Comparison of ENCODE assay signal across 8 mouse cellular contexts in genomic region chr1:79761917-79762271, GRCm38 (mm10). TPM values are rescaled to one million over a fixed set of nuclear protein-coding genes. Genes with fewer than 3 reads are reported as not detected.
DNase-seq lines count a peak whose midpoint lies in the region; ATAC-seq and TF ChIP-seq lines count a peak whose summit lies in the region.

No protein-coding gene starts in this region.

- H3K4me3 ChIP-seq in kidney, embryonic 14.5 days (ENCODE audit: low read length), result peak overlapping the region; percentile 83
- peak overlapping the region; percentile 84 for H3K4me3 ChIP-seq in cortical plate, adult 2 months (ENCODE audit: insufficient read depth, low read length)
- H3K4me3 ChIP-seq in hindbrain, embryonic 16.5 days (ENCODE audit: low read length), result peak overlapping the region; percentile 79
- H3K4me3 ChIP-seq in midbrain, embryonic 14.5 days (replicated peaks; ENCODE audit: low read depth, low read length), result peak overlapping the region; percentile 85

- DNase-seq in kidney, adult 8-10 months, result no peak
- no peak for DNase-seq in midbrain, embryonic 14.5 days
- DNase-seq in adrenal gland, postnatal 10 days, result no peak
- DNase-seq in B cell, adult 2 months, result no peak
- DNase-seq in right cerebral cortex, postnatal 10 days (ENCODE audit: low spot score in 2 of 2), result no peak

- no peak overlapping the region for H3K27ac ChIP-seq in kidney, embryonic 14.5 days (ENCODE audit: low read depth, low read length)
- H3K27ac ChIP-seq in cortical plate, adult 2 months (ENCODE audit: insufficient read depth, low read length), result no peak overlapping the region
- peak overlapping the region; percentile 42; the same call in 1 of the 2 replicates for H3K27ac ChIP-seq in hindbrain, embryonic 16.5 days (ENCODE audit: low read depth, low read length)
- peak overlapping the region; percentile 32 for H3K27ac ChIP-seq in midbrain, embryonic 14.5 days (replicated peaks; ENCODE audit: low read depth, low read length)

- no peak for TF ChIP-seq CTCF in cortical plate, adult 2 months (IDR thresholded peaks at IDR 0.05; ENCODE audit: extremely low read depth, insufficient read depth, low read length)

- no peak overlapping the region for H3K9ac ChIP-seq in kidney, embryonic 14.5 days (ENCODE audit: low read depth, low read length)
- H3K9ac ChIP-seq in hindbrain, embryonic 16.5 days (ENCODE audit: low read depth, low read length), result peak overlapping the region; percentile 91
- H3K9ac ChIP-seq in midbrain, embryonic 14.5 days (replicated peaks; ENCODE audit: low read length), result peak overlapping the region; percentile 90; the same call in 1 of the 2 replicates

- peaks cover 5% of the 10 kb centered on the region for H3K4me1 ChIP-seq in kidney, embryonic 14.5 days (ENCODE audit: control insufficient read depth, insufficient read depth, low read length)
- peaks cover 3% of the 10 kb centered on the region; the same call in 1 of the 2 replicates for H3K4me1 ChIP-seq in cortical plate, adult 2 months (ENCODE audit: control insufficient read depth, insufficient read depth, low read length)
- H3K4me1 ChIP-seq in hindbrain, embryonic 16.5 days (ENCODE audit: control insufficient read depth, insufficient read depth, low read depth, low read length), result peaks cover 22% of the 10 kb centered on the region
- peaks cover 31% of the 10 kb centered on the region for H3K4me1 ChIP-seq in midbrain, embryonic 14.5 days (ENCODE audit: control insufficient read depth, insufficient read depth, low read length)

- H3K9me3 ChIP-seq in kidney, embryonic 14.5 days (ENCODE audit: control insufficient read depth, low read length), result no peaks in the 10 kb centered on the region
- no peaks in the 10 kb centered on the region for H3K9me3 ChIP-seq in hindbrain, embryonic 16.5 days (ENCODE audit: control insufficient read depth, low read length)
- H3K9me3 ChIP-seq in midbrain, embryonic 14.5 days (ENCODE audit: control insufficient read depth, low read length), result no peaks in the 10 kb centered on the region

- peak overlapping the region; percentile 83 for H3K4me2 ChIP-seq in kidney, embryonic 14.5 days (replicated peaks; ENCODE audit: low read depth, low read length)
- peak overlapping the region; percentile 65 for H3K4me2 ChIP-seq in hindbrain, embryonic 16.5 days (ENCODE audit: low read length)
- peak overlapping the region; percentile 66 for H3K4me2 ChIP-seq in midbrain, embryonic 14.5 days (ENCODE audit: low read length)

- H3K36me3 ChIP-seq in kidney, embryonic 14.5 days (ENCODE audit: control insufficient read depth, insufficient read depth, low read length), result no peaks in the 10 kb centered on the region
- no peaks in the 10 kb centered on the region for H3K36me3 ChIP-seq in hindbrain, embryonic 16.5 days (ENCODE audit: control insufficient read depth, insufficient read depth, low read length)
- no peaks in the 10 kb centered on the region for H3K36me3 ChIP-seq in midbrain, embryonic 14.5 days (ENCODE audit: control insufficient read depth, insufficient read depth, low read length)

- peak; percentile 35; the same call in 1 of the 2 replicates for ATAC-seq in kidney, embryonic 14.5 days (ENCODE audit: low FRiP score, low TSS enrichment)
- peak; percentile 67 for ATAC-seq in hindbrain, embryonic 16.5 days
- ATAC-seq in midbrain, embryonic 14.5 days (ENCODE audit: low FRiP score, low TSS enrichment), result peak; percentile 36

- 3% methylated on average over 6 of the region's 6 CpGs for WGBS in kidney, embryonic 14.5 days
- 0% methylated on average over 6 of the region's 6 CpGs for WGBS in hindbrain, embryonic 16.5 days
- 3% methylated on average over 6 of the region's 6 CpGs for WGBS in midbrain, embryonic 14.5 days

- no peaks in the 10 kb centered on the region for H3K27me3 ChIP-seq in kidney, embryonic 14.5 days (ENCODE audit: control insufficient read depth, insufficient read depth, low read length)
- no peaks in the 10 kb centered on the region for H3K27me3 ChIP-seq in hindbrain, embryonic 16.5 days (replicated peaks; ENCODE audit: control insufficient read depth, insufficient read depth, low read length)
- H3K27me3 ChIP-seq in midbrain, embryonic 14.5 days (ENCODE audit: control insufficient read depth, insufficient read depth, low read length), result no peaks in the 10 kb centered on the region

- no peak for TF ChIP-seq POLR2A in cortical plate, adult 2 months (IDR thresholded peaks at IDR 0.05; ENCODE audit: extremely low read depth, insufficient read depth, low read length)

RNA-seq across cellular contexts. Expression of gene Mrpl44, which starts 13.9 kb away (rescaled TPM):
- polyA plus RNA-seq in kidney, embryonic 14.5 days (2014; fragmentation: Nextera tagmentation; extraction: Ambion mirVana), result 48.6 and 57.3 TPM in 2 replicates
- 22.8 and 22.9 TPM in 2 replicates for polyA plus RNA-seq in cortical plate, adult 2 months (2012; rRNA removed)
- polyA plus RNA-seq in hindbrain, embryonic 16.5 days (2015; fragmentation: Nextera tagmentation; extraction: Ambion mirVana), result 40.2 and 41.2 TPM in 2 replicates
- polyA plus RNA-seq in midbrain, embryonic 14.5 days (2014; fragmentation: Nextera tagmentation; extraction: Ambion mirVana), result 38.7 and 42.6 TPM in 2 replicates
- total RNA-seq in adrenal gland, postnatal 10 days (2021), result 10 to 100 TPM; 54.3 to 59.4 TPM

RNA-seq across cellular contexts. Expression of gene Wdfy1, which starts 14.0 kb away (rescaled TPM):
- 26.3 and 38.8 TPM in 2 replicates for polyA plus RNA-seq in kidney, embryonic 14.5 days (2014; fragmentation: Nextera tagmentation; extraction: Ambion mirVana)
- 22.3 and 24.5 TPM in 2 replicates for polyA plus RNA-seq in cortical plate, adult 2 months (2012; rRNA removed)
- 108 and 112 TPM in 2 replicates for polyA plus RNA-seq in hindbrain, embryonic 16.5 days (2015; fragmentation: Nextera tagmentation; extraction: Ambion mirVana)
- 99.6 and 132 TPM in 2 replicates for polyA plus RNA-seq in midbrain, embryonic 14.5 days (2014; fragmentation: Nextera tagmentation; extraction: Ambion mirVana)
- 10 to 100 TPM; 35.4 to 40.8 TPM for total RNA-seq in adrenal gland, postnatal 10 days (2021)

Comparison
In these comparisons a context has a peak if more than half of its experiments do, and no peak if none do; other contexts are left out.
1. H3K27ac ChIP-seq: peak in hindbrain, embryonic 16.5 days (single experiment) and midbrain, embryonic 14.5 days (single experiment); none in kidney, embryonic 14.5 days (single experiment) and cortical plate, adult 2 months (single experiment).
2. Peak in every context shown above with its lines, with median percentiles within 50 percentile points of each other: ATAC-seq, H3K4me2 ChIP-seq and H3K4me3 ChIP-seq.